Mouse (Mus musculus) hindbrain, embryonic 14.5 days (tissue): ENCODE data around the gene Tsc2. TPM values are rescaled to one million over a fixed set of nuclear protein-coding genes. Genes with fewer than 3 reads are reported as not detected.

Experiments
- ATAC-seq: fragments of 200-750 bp; cut with Nextera tagmentation; 2 replicates; pipeline ENCODE4 v1.8.0; 2017; ENCODE audit warnings: moderate number of reproducible peaks, mild to moderate bottlenecking, moderate TSS enrichment, moderate library complexity; ENCODE audit not compliant: low FRiP score
- DNase-seq: peaks from one replicate; pipeline ENCODE4 v3.0.0-alpha.2; 2015; ENCODE audit warnings: low spot score
- H3K27ac ChIP-seq: fragments of 300-500 bp; sonication (generic); 2 replicates; pipeline ENCODE4 v1.5.1; 2014; ENCODE audit warnings: mild to moderate bottlenecking, moderate library complexity
- H3K27me3 ChIP-seq: fragments of 300-500 bp; sonication (generic); 2 replicates; pipeline ENCODE4 v1.6.1; 2014; ENCODE audit warnings: mild to moderate bottlenecking, low read length, mixed read lengths; ENCODE audit not compliant: control insufficient read depth, insufficient read depth
- H3K36me3 ChIP-seq: fragments of 300-500 bp; sonication (generic); replicated peaks from 2 replicates; pipeline ENCODE4 v1.6.1; 2014; ENCODE audit not compliant: control insufficient read depth, insufficient read depth
- H3K4me1 ChIP-seq: fragments of 300-500 bp; sonication (generic); replicated peaks from 2 replicates; pipeline ENCODE4 v1.6.1; 2014; ENCODE audit warnings: antibody characterized with exemption, low read length, mixed read lengths; ENCODE audit not compliant: control insufficient read depth, insufficient read depth
- H3K4me2 ChIP-seq: fragments of 300-500 bp; sonication (generic); replicated peaks from 2 replicates; pipeline ENCODE4 v1.6.1; 2014; ENCODE audit warnings: mild to moderate bottlenecking, moderate library complexity
- H3K4me3 ChIP-seq: fragments of 300-500 bp; sonication (generic); replicated peaks from 2 replicates; pipeline ENCODE4 v1.5.1; 2014; ENCODE audit warnings: mild to moderate bottlenecking, low read length
- H3K9ac ChIP-seq: fragments of 300-500 bp; sonication (generic); 2 replicates; pipeline ENCODE4 v1.6.1; 2014
- H3K9me3 ChIP-seq: fragments of 300-500 bp; sonication (generic); 2 replicates; pipeline ENCODE4 v1.6.1; 2016; ENCODE audit warnings: low read length; ENCODE audit not compliant: control insufficient read depth
- WGBS: fragments of 180-500 bp; shearing (Covaris S2); extraction: QIAGEN DNeasy Blood & Tissue Kit; methylation state at CpG from one replicate; pipeline ENCODE4 v1.1.7; 2014; 5-methylcytosine and 5-hydroxymethylcytosine counted together
- polyA plus RNA-seq: library from polyadenylated mRNA; unstranded; fragments of >200 nt; fragmentation: Nextera tagmentation; extraction: Ambion mirVana; gene quantifications from 2 replicates; pipeline ENCODE4 v1.2.1, GENCODE M21; 2014

Gene Tsc2
- polyA plus RNA-seq, 1 experiment from 2014 or later = 74.7 TPM

- Histone ChIP-seq H3K4me3 (peak overlapping the region; percentile 63), H3K27ac (peak overlapping the region; percentile 78), H3K27me3 (no peaks in the 10 kb centered on the region), H3K4me1 (peaks cover 18% of the 10 kb centered on the region), H3K9me3 (no peaks in the 10 kb centered on the region), H3K4me2 (peak overlapping the region; percentile 91), H3K9ac (peak overlapping the region; percentile 75), H3K36me3 (peaks cover 31% of the 10 kb centered on the region)
- DNase-seq (no peak), ATAC-seq (peak; percentile 19)
- 11% methylated on average over 22 of the region's 22 CpGs for WGBS
Measured at GRCm38 (mm10) chr17:24632813-24633449, 501 bp upstream of the Tsc2 start.

- Histone ChIP-seq H3K9me3 (no peaks in the 10 kb centered on the region), H3K36me3 (peaks cover 60% of the 10 kb centered on the region), H3K4me1 (peaks cover 18% of the 10 kb centered on the region), H3K9ac (no peak overlapping the region), H3K27me3 (no peaks in the 10 kb centered on the region), H3K27ac (no peak overlapping the region), H3K4me3 (no peak overlapping the region), H3K4me2 (no peak overlapping the region)
- DNase-seq = no peak
- WGBS = 91% methylated on average over 14 of the region's 14 CpGs
- no peak for ATAC-seq
Measured at GRCm38 (mm10) chr17:24630072-24630471, 2.4 kb downstream of the Tsc2 start.

- H3K36me3 ChIP-seq = peaks cover 74% of the 10 kb centered on the region
- no peak overlapping the region for H3K9ac ChIP-seq
- peaks cover 18% of the 10 kb centered on the region for H3K4me1 ChIP-seq
- no peaks in the 10 kb centered on the region for H3K27me3 ChIP-seq
- 49% methylated on average over 5 of the region's 5 CpGs for WGBS
- H3K9me3 ChIP-seq = no peaks in the 10 kb centered on the region
- H3K27ac ChIP-seq = no peak overlapping the region
- peak; percentile 68 for DNase-seq
- no peak overlapping the region for H3K4me2 ChIP-seq
- ATAC-seq = no peak
- no peak overlapping the region for H3K4me3 ChIP-seq
Measured at GRCm38 (mm10) chr17:24628646-24629045, 3.8 kb downstream of the Tsc2 start.

GRCm38 (mm10) chr17:24625472-24625871 is 7.0 kb downstream of the Tsc2 start:
- Histone ChIP-seq H3K27ac (no peak overlapping the region), H3K9ac (no peak overlapping the region), H3K4me1 (no peaks in the 10 kb centered on the region), H3K4me3 (no peak overlapping the region), H3K4me2 (no peak overlapping the region), H3K9me3 (no peaks in the 10 kb centered on the region), H3K36me3 (peaks cover 100% of the 10 kb centered on the region), H3K27me3 (no peaks in the 10 kb centered on the region)
- WGBS = 92% methylated on average over 8 of the region's 8 CpGs
- ATAC-seq (no peak), DNase-seq (no peak)

GRCm38 (mm10) chr17:24617561-24618194 is 14.8 kb downstream of the Tsc2 start:
- Histone ChIP-seq H3K27ac (no peak overlapping the region), H3K9me3 (no peaks in the 10 kb centered on the region)
- ATAC-seq = no peak

GRCm38 (mm10) chr17:24610711-24611110 is 21.7 kb downstream of the Tsc2 start:
- no peak for ATAC-seq
- 95% methylated on average over 2 of the region's 2 CpGs for WGBS

More at GRCm38 (mm10) chr17:24617561-24618194, 14.8 kb downstream of the Tsc2 start:
- Histone ChIP-seq H3K4me3 (no peak overlapping the region), H3K27me3 (no peaks in the 10 kb centered on the region), H3K4me1 (no peaks in the 10 kb centered on the region), H3K36me3 (peaks cover 92% of the 10 kb centered on the region), H3K4me2 (no peak overlapping the region), H3K9ac (no peak overlapping the region)
- DNase-seq = no peak
- 87% methylated on average over 14 of the region's 14 CpGs for WGBS

GRCm38 (mm10) chr17:24608874-24609273 is 23.6 kb downstream of the Tsc2 start:
- Histone ChIP-seq H3K4me3 (no peak overlapping the region), H3K36me3 (peaks cover 73% of the 10 kb centered on the region)
- no peak for ATAC-seq

More at GRCm38 (mm10) chr17:24610711-24611110, 21.7 kb downstream of the Tsc2 start:
- Histone ChIP-seq H3K4me1 (no peaks in the 10 kb centered on the region), H3K36me3 (peaks cover 74% of the 10 kb centered on the region), H3K27ac (no peak overlapping the region), H3K27me3 (no peaks in the 10 kb centered on the region), H3K9ac (no peak overlapping the region), H3K9me3 (no peaks in the 10 kb centered on the region), H3K4me2 (no peak overlapping the region), H3K4me3 (no peak overlapping the region)
- DNase-seq = no peak

GRCm38 (mm10) chr17:24608370-24608769 is 24.1 kb downstream of the Tsc2 start:
- H3K4me1 ChIP-seq = no peaks in the 10 kb centered on the region
- H3K27ac ChIP-seq = no peak overlapping the region
- H3K9me3 ChIP-seq = no peaks in the 10 kb centered on the region
- ATAC-seq (no peak), DNase-seq (no peak)
- peaks cover 72% of the 10 kb centered on the region for H3K36me3 ChIP-seq
- no peak overlapping the region for H3K9ac ChIP-seq
- H3K4me3 ChIP-seq = no peak overlapping the region
- H3K4me2 ChIP-seq = no peak overlapping the region
- WGBS = 94% methylated on average over 4 of the region's 4 CpGs
- no peaks in the 10 kb centered on the region for H3K27me3 ChIP-seq

More at GRCm38 (mm10) chr17:24608874-24609273, 23.6 kb downstream of the Tsc2 start:
- H3K27ac ChIP-seq = no peak overlapping the region
- H3K9me3 ChIP-seq = no peaks in the 10 kb centered on the region
- DNase-seq = no peak
- no peaks in the 10 kb centered on the region for H3K4me1 ChIP-seq
- H3K9ac ChIP-seq = no peak overlapping the region
- no peaks in the 10 kb centered on the region for H3K27me3 ChIP-seq
- no peak overlapping the region for H3K4me2 ChIP-seq
- WGBS = 94% methylated on average over 8 of the region's 8 CpGs

GRCm38 (mm10) chr17:24604557-24604956 is 27.9 kb downstream of the Tsc2 start:
- H3K27me3 ChIP-seq = no peaks in the 10 kb centered on the region
- no peaks in the 10 kb centered on the region for H3K4me1 ChIP-seq
- DNase-seq (no peak), ATAC-seq (no peak)
- H3K36me3 ChIP-seq = peaks cover 91% of the 10 kb centered on the region
- 93% methylated on average over 3 of the region's 3 CpGs for WGBS
- no peak overlapping the region for H3K27ac ChIP-seq
- H3K9ac ChIP-seq = no peak overlapping the region
- H3K9me3 ChIP-seq = no peaks in the 10 kb centered on the region
- no peak overlapping the region for H3K4me3 ChIP-seq
- H3K4me2 ChIP-seq = no peak overlapping the region
